Mouse (Mus musculus) heart, embryonic 12.5 days (tissue): ENCODE data around the gene Nt5c. TPM values are rescaled to one million over a fixed set of nuclear protein-coding genes. Genes with fewer than 3 reads are reported as not detected.
A peak's percentile ranks its signal among the peaks of the same experiment; 100 is the strongest.

Source experiments
- ATAC-seq: fragments of 200-750 bp; cut with Nextera tagmentation; 2 replicates; pipeline ENCODE4 v1.8.0; 2017; ENCODE audit warnings: moderate TSS enrichment, moderate library complexity; ENCODE audit not compliant: insufficient number of reproducible peaks, low FRiP score
- H3K27ac ChIP-seq: fragments of 300-500 bp; sonication (generic); 2 replicates; pipeline ENCODE4 v1.5.1; 2016; ENCODE audit warnings: mild to moderate bottlenecking, moderate library complexity; ENCODE audit not compliant: poor library complexity, severe bottlenecking
- H3K27me3 ChIP-seq: fragments of 300-500 bp; sonication (generic); replicated peaks from 2 replicates; pipeline ENCODE4 v1.6.1; 2016; ENCODE audit warnings: mild to moderate bottlenecking, moderate library complexity
- H3K36me3 ChIP-seq: fragments of 300-500 bp; sonication (generic); 2 replicates; pipeline ENCODE4 v1.6.1; 2016; ENCODE audit warnings: mild to moderate bottlenecking, moderate library complexity
- H3K4me1 ChIP-seq: fragments of 300-500 bp; sonication (generic); replicated peaks from 2 replicates; pipeline ENCODE4 v1.6.1; 2016; ENCODE audit warnings: mild to moderate bottlenecking
- H3K4me2 ChIP-seq: fragments of 300-500 bp; sonication (generic); 2 replicates; pipeline ENCODE4 v1.6.1; 2016; ENCODE audit warnings: mild to moderate bottlenecking, moderate library complexity
- H3K4me3 ChIP-seq: fragments of 300-500 bp; sonication (generic); 2 replicates; pipeline ENCODE4 v1.5.1; 2016; ENCODE audit warnings: mild to moderate bottlenecking
- H3K9ac ChIP-seq: fragments of 300-500 bp; sonication (generic); 2 replicates; pipeline ENCODE4 v1.6.1; 2016; ENCODE audit warnings: mild to moderate bottlenecking, moderate library complexity
- H3K9me3 ChIP-seq: fragments of 300-500 bp; sonication (generic); replicated peaks from 2 replicates; pipeline ENCODE4 v1.6.1; 2016; ENCODE audit warnings: mild to moderate bottlenecking, moderate library complexity
- WGBS: fragments of 180-500 bp; shearing (Covaris S2); methylation state at CpG from one replicate; pipeline ENCODE4 v1.1.7; 2016; 5-methylcytosine and 5-hydroxymethylcytosine counted together
- polyA plus RNA-seq: library from polyadenylated mRNA; unstranded; fragments of >200 nt; fragmentation: Nextera tagmentation; extraction: Ambion mirVana; gene quantifications from 2 replicates; pipeline ENCODE4 v1.2.1, GENCODE M21; 2016

Gene Nt5c
- polyA plus RNA-seq, 1 experiment from 2014 or later, result 58.2 TPM

GRCm38 (mm10) chr11:115520218-115520617, 28.6 kb upstream of the Nt5c start:
- peak overlapping the region; percentile 68 for H3K27ac ChIP-seq
- H3K36me3 ChIP-seq, result peaks cover 31% of the 10 kb centered on the region
- H3K9ac ChIP-seq, result no peak overlapping the region

GRCm38 (mm10) chr11:115519581-115519980, 27.9 kb upstream of the Nt5c start:
- no peaks in the 10 kb centered on the region for H3K27me3 ChIP-seq
- peaks cover 25% of the 10 kb centered on the region for H3K36me3 ChIP-seq
- no peaks in the 10 kb centered on the region for H3K9me3 ChIP-seq
- H3K4me1 ChIP-seq, result peaks cover 24% of the 10 kb centered on the region
- 84% methylated on average over 3 of the region's 3 CpGs for WGBS
- no peak overlapping the region for H3K9ac ChIP-seq
- no peak overlapping the region for H3K27ac ChIP-seq
- no peak overlapping the region for H3K4me2 ChIP-seq
- no peak overlapping the region for H3K4me3 ChIP-seq
- ATAC-seq, result no peak

More at GRCm38 (mm10) chr11:115520218-115520617, 28.6 kb upstream of the Nt5c start:
- Histone ChIP-seq H3K9me3 (no peaks in the 10 kb centered on the region), H3K4me3 (no peak overlapping the region), H3K4me1 (peaks cover 21% of the 10 kb centered on the region), H3K27me3 (no peaks in the 10 kb centered on the region), H3K4me2 (peak overlapping the region; percentile 7; the same call in 1 of the 2 replicates)
- no peak for ATAC-seq
- 76% methylated on average over 2 of the region's 2 CpGs for WGBS

- Histone ChIP-seq H3K27ac (no peak overlapping the region), H3K9ac (no peak overlapping the region), H3K4me1 (peaks cover 24% of the 10 kb centered on the region)
These were observed 27.0 kb upstream of the Nt5c start for GRCm38 (mm10) chr11:115518693-115519092.

GRCm38 (mm10) chr11:115516942-115517341, 25.3 kb upstream of the Nt5c start:
- H3K9ac ChIP-seq, result no peak overlapping the region
- H3K27me3 ChIP-seq, result no peaks in the 10 kb centered on the region
- H3K9me3 ChIP-seq, result no peaks in the 10 kb centered on the region
- WGBS, result 71% methylated on average over 5 of the region's 5 CpGs
- ATAC-seq, result no peak
- H3K4me2 ChIP-seq, result no peak overlapping the region
- H3K4me1 ChIP-seq, result peaks cover 36% of the 10 kb centered on the region
- no peak overlapping the region for H3K27ac ChIP-seq
- peaks cover 8% of the 10 kb centered on the region; the same call in 1 of the 2 replicates for H3K36me3 ChIP-seq
- H3K4me3 ChIP-seq, result no peak overlapping the region

More at GRCm38 (mm10) chr11:115518693-115519092, 27.0 kb upstream of the Nt5c start:
- Histone ChIP-seq H3K27me3 (no peaks in the 10 kb centered on the region), H3K4me3 (no peak overlapping the region), H3K36me3 (peaks cover 18% of the 10 kb centered on the region), H3K9me3 (no peaks in the 10 kb centered on the region), H3K4me2 (no peak overlapping the region)
- ATAC-seq, result no peak
- 52% methylated on average over 9 of the region's 9 CpGs for WGBS

GRCm38 (mm10) chr11:115515021-115515420, 23.4 kb upstream of the Nt5c start:
- H3K4me1 ChIP-seq, result peaks cover 45% of the 10 kb centered on the region
- no peak for ATAC-seq
- no peak overlapping the region for H3K27ac ChIP-seq
- H3K4me2 ChIP-seq, result no peak overlapping the region
- H3K36me3 ChIP-seq, result no peaks in the 10 kb centered on the region
- no peak overlapping the region for H3K9ac ChIP-seq
- 69% methylated on average over 6 of the region's 6 CpGs for WGBS
- H3K4me3 ChIP-seq, result no peak overlapping the region
- no peaks in the 10 kb centered on the region for H3K9me3 ChIP-seq
- no peaks in the 10 kb centered on the region for H3K27me3 ChIP-seq

- Histone ChIP-seq H3K9ac (peak within 1 kb of the TSS; percentile 99), H3K9me3 (no peaks in the 10 kb centered on the region), H3K27ac (peak within 1 kb of the TSS; percentile 91), H3K4me1 (peaks cover 46% of the 10 kb centered on the region), H3K4me2 (peak within 1 kb of the TSS; percentile 93), H3K27me3 (no peaks in the 10 kb centered on the region), H3K36me3 (no peaks in the 10 kb centered on the region), H3K4me3 (peak within 1 kb of the TSS; percentile 89)
- 0% methylated on average over 24 of the region's 24 CpGs for whole genome bisulfite sequencing
- ATAC-seq, result peak; percentile 95
These were observed 22.6 kb upstream of the Nt5c start, which contains the start of gene Jpt1 for GRCm38 (mm10) chr11:115514238-115514663. TSS of gene Jpt1 (minus strand) at chr11:115514387.

GRCm38 (mm10) chr11:115513271-115514237, 21.9 kb upstream of the Nt5c start:
- H3K4me2 ChIP-seq, result peak overlapping the region; percentile 93
- 0 out of 2 replicates have a peak, but pooled peaks cover 2% of the 10 kb centered on the region for H3K36me3 ChIP-seq
- WGBS, result under 1% methylated on average over 57 of the region's 57 CpGs
- H3K9ac ChIP-seq, result peak overlapping the region; percentile 99
- peak overlapping the region; percentile 89 for H3K4me3 ChIP-seq
- peak overlapping the region; percentile 91 for H3K27ac ChIP-seq
- H3K9me3 ChIP-seq, result no peaks in the 10 kb centered on the region
- peak; percentile 63 for ATAC-seq
- H3K4me1 ChIP-seq, result peaks cover 45% of the 10 kb centered on the region
- no peaks in the 10 kb centered on the region for H3K27me3 ChIP-seq

GRCm38 (mm10) chr11:115512407-115513183, 20.9 kb upstream of the Nt5c start:
- Histone ChIP-seq H3K36me3 (0 out of 2 replicates have a peak, but pooled peaks cover 3% of the 10 kb centered on the region), H3K4me2 (peak overlapping the region; percentile 93), H3K4me1 (peaks cover 54% of the 10 kb centered on the region), H3K27me3 (no peaks in the 10 kb centered on the region), H3K9me3 (no peaks in the 10 kb centered on the region), H3K4me3 (peak overlapping the region; percentile 89), H3K27ac (peak overlapping the region; percentile 91), H3K9ac (peak overlapping the region; percentile 99)
- WGBS, result 33% methylated on average over 8 of the region's 8 CpGs
- ATAC-seq, result peak; percentile 13; the same call in 1 of the 2 replicates

GRCm38 (mm10) chr11:115512004-115512403, 20.3 kb upstream of the Nt5c start:
- no peak for ATAC-seq
- Histone ChIP-seq H3K4me2 (peak overlapping the region; percentile 93), H3K36me3 (0 out of 2 replicates have a peak, but pooled peaks cover 3% of the 10 kb centered on the region), H3K9ac (peak overlapping the region; percentile 99), H3K27me3 (no peaks in the 10 kb centered on the region), H3K27ac (peak overlapping the region; percentile 91), H3K9me3 (no peaks in the 10 kb centered on the region), H3K4me1 (peaks cover 60% of the 10 kb centered on the region), H3K4me3 (peak overlapping the region; percentile 89)
- 64% methylated on average over 3 of the region's 3 CpGs for WGBS

GRCm38 (mm10) chr11:115511121-115511520, 19.5 kb upstream of the Nt5c start:
- H3K9ac ChIP-seq, result peak overlapping the region; percentile 52
- no peaks in the 10 kb centered on the region for H3K9me3 ChIP-seq
- no peaks in the 10 kb centered on the region for H3K27me3 ChIP-seq
- WGBS, result 62% methylated on average over 2 of the region's 2 CpGs
- peak overlapping the region; percentile 67 for H3K27ac ChIP-seq
- peaks cover 68% of the 10 kb centered on the region for H3K4me1 ChIP-seq
- H3K36me3 ChIP-seq, result 0 out of 2 replicates have a peak, but pooled peaks cover 3% of the 10 kb centered on the region
- H3K4me3 ChIP-seq, result peak overlapping the region; percentile 89
- ATAC-seq, result no peak
- peak overlapping the region; percentile 93 for H3K4me2 ChIP-seq
